Mouse (Mus musculus) cerebellum, postnatal 10 days (tissue): ENCODE measurements around the gene Hormad2.

ENCODE experiments used
- DNase-seq, 2 experiments: peaks; one replicate each; pipeline ENCODE4 v3.0.0; 2021; ENCODE audit warnings: mixed read lengths in 2 of 2

The Hormad2 gene

GRCm38 (mm10) chr11:4442280-4442679 lies 1.4 kb upstream of the Hormad2 start:
- DNase-seq: no peak

- DNase-seq: no peak
Observed at GRCm38 (mm10) chr11:4438211-4438610, 2.7 kb downstream of the Hormad2 start.

GRCm38 (mm10) chr11:4437318-4437717 lies 3.6 kb downstream of the Hormad2 start:
- DNase-seq: no peak

- peak in 1 of 2 experiments; percentile 59 for DNase-seq
Observed at GRCm38 (mm10) chr11:4436631-4437030, 4.3 kb downstream of the Hormad2 start.

- DNase-seq: no peak
Observed at GRCm38 (mm10) chr11:4434461-4434860, 6.4 kb downstream of the Hormad2 start.

- DNase-seq: no peak
Observed at GRCm38 (mm10) chr11:4423818-4424217, 17.1 kb downstream of the Hormad2 start.

GRCm38 (mm10) chr11:4422494-4423425 lies 18.1 kb downstream of the Hormad2 start:
- no peak for DNase-seq

GRCm38 (mm10) chr11:4421933-4422488 lies 18.9 kb downstream of the Hormad2 start:
- peak in 1 of 2 experiments; percentile 53 for DNase-seq

- DNase-seq: no peak
Observed at GRCm38 (mm10) chr11:4417986-4418385, 22.9 kb downstream of the Hormad2 start.

GRCm38 (mm10) chr11:4412294-4412693 lies 28.6 kb downstream of the Hormad2 start:
- no peak for DNase-seq

- no peak for DNase-seq
Observed at GRCm38 (mm10) chr11:4404277-4404676, 36.6 kb downstream of the Hormad2 start.

GRCm38 (mm10) chr11:4403381-4403780 lies 37.5 kb downstream of the Hormad2 start:
- DNase-seq: no peak

- no peak for DNase-seq
Observed at GRCm38 (mm10) chr11:4401251-4401650, 39.7 kb downstream of the Hormad2 start.

GRCm38 (mm10) chr11:4394226-4394625 lies 46.7 kb downstream of the Hormad2 start:
- no peak for DNase-seq

- DNase-seq: no peak
Observed at GRCm38 (mm10) chr11:4388018-4388417, 52.9 kb downstream of the Hormad2 start.

GRCm38 (mm10) chr11:4382321-4382720 lies 58.6 kb downstream of the Hormad2 start:
- peak; percentile 5 to 8 for DNase-seq

GRCm38 (mm10) chr11:4379857-4380256 lies 61.0 kb downstream of the Hormad2 start:
- no peak for DNase-seq

GRCm38 (mm10) chr11:4366389-4366788 lies 74.5 kb downstream of the Hormad2 start:
- no peak for DNase-seq

GRCm38 (mm10) chr11:4355430-4355829 lies 85.5 kb downstream of the Hormad2 start:
- no peak for DNase-seq

GRCm38 (mm10) chr11:4352637-4353036 lies 88.3 kb downstream of the Hormad2 start:
- DNase-seq: peak; percentile 22 to 28

GRCm38 (mm10) chr11:4343926-4344325 lies 97.0 kb downstream of the Hormad2 start:
- no peak for DNase-seq

GRCm38 (mm10) chr11:4342027-4342426 lies 98.9 kb downstream of the Hormad2 start:
- no peak for DNase-seq

GRCm38 (mm10) chr11:4340109-4340779 lies 100.7 kb downstream of the Hormad2 start:
- no peak for DNase-seq

GRCm38 (mm10) chr11:4339275-4339674 lies 101.6 kb downstream of the Hormad2 start:
- DNase-seq: no peak
